Mouse (Mus musculus) kidney, postnatal 25 days (tissue): ENCODE data around the gene Hspb9.

Source experiments
- DNase-seq, 2 experiments: peaks; one replicate each; pipeline ENCODE4 v3.0.0; 2021; ENCODE audit warnings: mixed read lengths in 2 of 2

Hspb9 gene

DNA sequence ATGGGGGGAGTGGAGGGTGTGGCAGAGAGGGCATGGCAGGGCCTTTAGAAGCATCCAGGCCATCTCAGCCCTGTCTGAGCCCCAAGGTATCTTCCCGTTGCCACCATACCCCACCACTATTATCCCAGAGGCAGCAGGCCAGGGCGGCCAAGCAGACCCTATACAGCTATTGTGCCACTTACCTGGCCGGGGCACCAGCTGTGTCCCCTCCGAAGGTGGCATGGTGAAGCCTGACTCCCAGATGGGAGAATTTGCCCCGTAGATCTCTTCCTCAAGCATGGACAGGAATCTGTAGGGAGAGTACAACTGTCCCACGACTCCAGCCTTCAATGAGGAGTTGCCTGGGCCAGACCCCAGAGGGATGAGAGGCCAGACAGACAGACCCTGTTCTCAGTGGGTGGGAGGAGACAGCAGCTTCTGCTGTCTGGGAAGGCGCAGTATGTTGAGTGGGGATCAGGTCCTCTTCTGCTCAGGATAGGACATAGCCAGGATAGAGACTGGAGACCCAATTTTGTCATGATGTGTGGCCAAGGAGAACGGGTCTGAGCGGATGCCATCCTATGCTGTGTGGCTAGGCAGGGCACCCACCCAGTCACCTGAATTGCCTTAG, 4.3 kb upstream of the Hspb9 start:
- DNase-seq, result peak in 1 of 2 experiments; percentile 26

DNA sequence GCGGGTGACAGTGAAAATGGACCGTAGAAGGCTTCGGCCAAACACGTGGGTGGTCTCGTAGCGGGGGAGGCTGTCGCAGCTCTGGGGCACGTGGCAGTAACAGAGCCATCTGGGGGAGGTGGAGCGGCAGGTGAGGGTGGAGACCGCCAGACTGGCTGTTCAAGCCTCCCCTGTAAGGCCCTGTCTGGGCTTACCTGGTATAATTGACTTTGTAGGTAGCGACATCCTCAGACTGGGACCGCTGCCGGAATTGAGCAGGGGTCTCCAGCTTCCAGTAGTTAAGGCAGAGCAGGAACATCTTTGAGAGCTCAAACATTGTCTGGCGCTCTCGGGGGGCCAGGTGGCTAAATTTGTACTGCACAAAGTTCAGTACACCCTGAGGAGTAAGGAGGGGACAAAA, 3.1 kb upstream of the Hspb9 start:
- peak in 1 of 2 experiments; percentile 38 for DNase-seq

- no peak for DNase-seq
These were observed 2.7 kb upstream of the Hspb9 start for GRCm38 (mm10) chr11:100710977-100711376.

DNA sequence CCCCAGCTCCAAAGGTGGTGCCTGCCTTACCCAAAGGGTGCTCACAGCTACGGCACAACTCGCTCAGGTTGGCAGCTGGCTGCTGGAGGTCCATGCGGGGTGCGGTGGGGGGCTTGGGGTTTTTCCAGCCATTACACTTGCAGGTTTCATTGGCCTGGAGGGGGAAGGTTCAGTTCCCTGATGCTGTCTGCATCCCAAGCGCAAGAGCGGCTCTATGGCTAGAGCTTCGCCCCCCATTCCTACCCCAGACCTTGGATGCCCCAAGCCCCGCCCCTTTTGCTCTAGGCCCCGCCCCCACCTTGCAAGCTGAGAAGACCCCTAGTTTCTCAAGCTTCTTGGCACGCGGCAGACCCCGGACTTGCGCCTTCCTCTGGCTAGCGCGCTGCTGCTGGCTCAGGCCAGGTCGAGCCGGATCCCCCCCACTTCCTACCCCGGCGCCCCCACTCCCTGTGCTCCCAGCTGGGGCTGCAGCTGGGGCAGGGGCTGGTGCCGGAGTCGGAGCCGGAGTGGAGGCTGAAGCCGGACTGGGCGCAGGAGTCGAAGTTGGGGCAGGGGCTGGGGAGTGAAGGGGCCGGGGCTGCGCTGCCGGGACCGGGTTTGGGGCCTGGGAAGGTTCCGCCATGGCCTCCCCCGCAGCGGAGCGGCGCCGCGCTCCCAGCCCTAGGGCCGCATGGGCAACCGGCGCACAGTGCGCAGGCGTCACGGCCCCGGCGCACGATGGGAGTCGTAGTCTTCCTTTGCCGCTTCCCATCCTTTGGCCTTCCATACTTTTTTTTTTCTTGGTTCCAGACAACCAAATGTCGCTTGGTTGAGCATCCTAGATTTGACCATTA, 1.7 kb upstream of the Hspb9 start, which contains the start of gene Kat2a:
Gene Kat2a (minus strand): TSS at position 683 of the 833 bp plus-strand sequence.
- DNase-seq, result peak; percentile 86 to 93

DNA sequence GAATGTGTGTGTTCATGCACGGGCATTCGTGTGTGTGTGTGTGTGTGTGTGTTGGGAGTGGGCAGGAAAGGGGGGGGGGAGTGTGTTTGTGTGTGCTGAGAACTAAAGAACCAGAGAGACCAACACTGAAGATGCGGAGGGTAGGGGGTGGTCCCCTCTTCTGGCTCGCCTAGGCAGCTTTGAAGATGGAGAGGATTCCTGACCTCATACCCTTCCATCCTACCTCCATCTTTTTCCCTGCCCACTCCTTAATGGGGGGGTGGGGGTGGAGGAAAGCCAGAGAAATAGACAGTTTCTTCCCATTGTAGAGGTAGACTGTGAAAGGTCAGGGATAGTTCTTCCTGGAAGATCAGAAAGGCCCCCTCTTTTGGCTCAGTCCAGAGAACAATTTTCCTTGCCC, 476 bp upstream of the Hspb9 start:
- peak in 1 of 2 experiments; percentile 39 for DNase-seq

- peak; percentile 88 to 97 for DNase-seq
These were observed 875 bp downstream of the Hspb9 start for GRCm38 (mm10) chr11:100714534-100714915.

- no peak for DNase-seq
These were observed 1.3 kb downstream of the Hspb9 start for GRCm38 (mm10) chr11:100714948-100715347.

DNA sequence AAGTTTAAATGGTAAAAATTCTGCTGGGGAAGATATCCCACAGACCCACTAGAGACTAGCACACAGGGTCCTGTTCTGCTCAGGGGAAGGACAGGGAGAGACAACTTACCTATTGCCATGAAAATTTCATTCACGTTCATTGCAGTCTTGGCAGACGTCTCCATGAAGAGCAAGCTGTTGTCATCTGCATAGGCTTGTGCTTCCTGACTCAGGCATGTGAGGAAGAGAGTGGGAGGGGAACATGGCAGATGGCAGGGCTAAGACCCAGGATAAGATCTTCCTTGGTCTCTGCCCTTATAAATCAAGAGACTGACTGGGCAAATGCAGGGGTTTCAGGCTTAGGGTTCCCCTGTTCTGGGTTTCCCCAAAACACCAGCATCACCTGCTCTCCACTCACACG, 3.0 kb downstream of the Hspb9 start:
- DNase-seq, result no peak

- no peak for DNase-seq
These were observed 4.8 kb downstream of the Hspb9 start for GRCm38 (mm10) chr11:100718462-100718861.

- peak in 1 of 2 experiments; percentile 69 for DNase-seq
These were observed 5.2 kb downstream of the Hspb9 start for GRCm38 (mm10) chr11:100718866-100719265.

DNA sequence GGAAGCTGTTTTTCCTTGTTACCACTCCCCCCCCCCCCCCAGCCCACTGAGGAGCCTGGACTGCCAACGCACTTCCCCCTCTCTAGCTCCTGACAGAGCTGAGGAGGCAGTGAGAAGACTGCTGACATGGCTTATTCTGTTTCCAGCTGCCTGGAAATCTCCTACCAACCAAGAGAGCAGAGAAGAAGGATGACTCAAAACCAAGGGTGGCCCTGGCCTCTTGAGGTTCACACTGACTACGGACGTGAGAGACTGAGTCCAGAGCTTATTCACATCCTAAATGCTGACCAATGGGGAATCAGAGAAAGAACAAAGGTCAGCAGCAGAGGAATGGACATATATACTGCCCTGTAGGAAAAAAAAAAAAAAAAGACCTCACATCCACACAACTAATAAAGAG, 5.7 kb downstream of the Hspb9 start:
- DNase-seq, result peak in 1 of 2 experiments; percentile 71

DNA sequence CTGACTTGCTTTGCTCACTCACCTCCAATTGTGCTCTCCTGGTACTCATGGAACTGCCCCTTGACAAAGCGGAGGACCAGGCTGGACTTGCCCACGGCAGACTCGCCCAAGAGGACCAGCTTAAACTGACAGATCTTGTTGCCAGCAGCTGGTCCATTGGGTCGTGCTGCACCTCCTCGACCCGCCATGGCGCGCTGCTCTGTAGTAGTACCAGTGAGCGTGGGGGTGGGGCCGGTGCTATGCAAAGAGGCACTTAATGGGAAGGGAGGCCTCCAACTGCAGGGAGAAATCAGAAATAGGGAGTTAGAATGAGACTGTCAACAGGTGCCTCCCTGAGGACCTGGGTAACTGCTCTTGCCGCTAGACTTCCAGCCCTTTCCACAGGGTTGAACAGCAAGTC, 6.2 kb downstream of the Hspb9 start:
- peak in 1 of 2 experiments; percentile 65 for DNase-seq

DNA sequence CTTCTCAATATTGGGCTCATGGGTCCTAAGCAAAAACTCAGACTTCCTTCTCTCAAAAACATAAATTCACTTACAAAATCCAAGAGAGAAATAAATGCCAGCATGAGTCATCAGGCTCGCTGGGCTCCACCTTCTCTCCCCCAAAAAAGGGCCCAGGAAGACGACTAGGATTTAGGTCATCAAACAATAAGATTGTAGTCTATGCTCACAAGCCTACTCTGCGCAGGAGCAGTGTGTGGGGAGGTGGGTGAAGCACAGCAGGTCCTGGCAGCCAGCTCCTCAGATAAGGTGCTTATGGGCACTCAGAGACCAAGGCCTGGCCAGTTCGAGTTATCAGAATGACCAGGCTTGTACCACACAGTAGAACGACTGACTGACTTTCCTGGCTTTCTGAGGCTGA, 6.7 kb downstream of the Hspb9 start:
- DNase-seq, result peak in 1 of 2 experiments; percentile 33

GRCm38 (mm10) chr11:100721254-100721653, 7.6 kb downstream of the Hspb9 start:
- DNase-seq, result peak in 1 of 2 experiments; percentile 45

GRCm38 (mm10) chr11:100721776-100722492, 8.3 kb downstream of the Hspb9 start:
- DNase-seq, result peak; percentile 68 to 85

- peak; percentile 58 to 76 for DNase-seq
These were observed 8.9 kb downstream of the Hspb9 start for GRCm38 (mm10) chr11:100722493-100723028.

DNA sequence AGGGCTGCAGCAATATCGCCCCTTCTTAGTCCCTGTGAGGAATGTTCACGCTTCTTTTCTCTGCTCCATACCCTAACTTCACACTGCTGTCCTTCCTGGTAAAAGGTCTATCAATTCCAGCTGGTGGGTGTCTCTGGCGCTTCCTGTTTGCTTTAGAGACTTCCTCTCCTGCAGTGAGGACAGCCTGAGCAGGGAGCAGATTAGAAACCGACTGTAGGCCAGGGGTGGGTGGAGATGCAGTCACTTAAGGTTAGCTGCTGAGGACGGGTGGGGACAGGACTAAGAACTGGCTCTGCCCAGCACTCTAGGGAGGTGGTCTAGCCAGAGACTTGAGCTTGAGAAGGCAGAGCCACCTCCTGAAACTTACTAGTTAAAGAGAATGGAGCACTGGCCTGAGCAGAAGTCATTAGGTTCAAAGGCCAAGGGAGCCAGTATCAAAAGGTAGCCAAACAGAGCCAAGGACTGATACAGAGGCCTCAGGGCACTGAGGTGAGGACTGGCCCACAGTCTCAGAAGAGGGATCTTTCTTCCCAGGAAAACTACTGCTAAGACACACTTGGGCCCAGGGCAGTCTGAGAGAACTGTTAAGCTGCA, 11.4 kb downstream of the Hspb9 start:
- DNase-seq, result peak in 1 of 2 experiments; percentile 63

GRCm38 (mm10) chr11:100727201-100727600, 13.6 kb downstream of the Hspb9 start:
- peak in 1 of 2 experiments; percentile 81 for DNase-seq

GRCm38 (mm10) chr11:100728601-100729000, 15.0 kb downstream of the Hspb9 start:
- DNase-seq, result no peak

DNA sequence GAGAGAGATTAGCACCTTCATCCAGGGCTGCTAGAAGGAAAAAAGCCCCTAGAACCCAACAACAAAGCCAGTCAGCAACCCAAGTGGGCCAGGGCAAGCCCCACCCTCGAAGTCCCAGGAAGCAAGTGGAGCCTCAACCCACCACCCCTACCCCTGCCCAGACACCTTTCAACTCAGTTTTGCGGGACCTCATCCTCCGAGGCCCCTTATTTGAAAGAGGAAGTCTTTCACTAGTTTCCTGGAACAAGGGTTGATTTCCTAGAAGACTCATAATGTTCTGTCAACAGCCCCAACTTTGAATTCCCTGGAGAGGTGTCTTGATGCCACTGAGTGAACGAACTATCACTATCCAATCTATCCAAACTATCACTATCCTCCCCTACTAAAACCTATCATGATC, 16.3 kb downstream of the Hspb9 start:
- DNase-seq, result no peak

- peak in 1 of 2 experiments; percentile 75 for DNase-seq
These were observed 17.0 kb downstream of the Hspb9 start for GRCm38 (mm10) chr11:100730477-100731205.
